13 mouse cellular contexts compared by ENCODE assay signal in genomic region chr5:136449801-136450200, GRCm38 (mm10).
DNase-seq lines count a peak whose midpoint lies in the region; ATAC-seq lines count a peak whose summit lies in the region.
"Had no signal": no experiment of that assay in that cellular context is flagged by ENCODE, and none has a peak within 500 bp of the region (broad histone marks: within the 10 kb centered on the region; RNA-seq: fewer than 3 reads in every experiment).

No protein-coding gene starts in this region.

- H3K4me2 ChIP-seq in forebrain, embryonic 14.5 days (ENCODE audit: low read length): no peak overlapping the region
- no peak overlapping the region for H3K4me2 ChIP-seq in midbrain, embryonic 16.5 days (ENCODE audit: low read length)

- H3K4me1 ChIP-seq in forebrain, embryonic 14.5 days (ENCODE audit: control insufficient read depth, insufficient read depth, low read length): no peaks in the 10 kb centered on the region
- no peaks in the 10 kb centered on the region for H3K4me1 ChIP-seq in midbrain, embryonic 16.5 days (ENCODE audit: control insufficient read depth, insufficient read depth, low read length)

- H3K9me3 ChIP-seq in forebrain, embryonic 14.5 days (replicated peaks; ENCODE audit: control insufficient read depth, low read length): no peaks in the 10 kb centered on the region
- no peaks in the 10 kb centered on the region for H3K9me3 ChIP-seq in midbrain, embryonic 16.5 days (replicated peaks; ENCODE audit: control insufficient read depth, low read length, poor library complexity, severe bottlenecking)

- no peaks in the 10 kb centered on the region for H3K36me3 ChIP-seq in forebrain, embryonic 14.5 days (ENCODE audit: control insufficient read depth, insufficient read depth, low read length)
- H3K36me3 ChIP-seq in midbrain, embryonic 16.5 days (ENCODE audit: control insufficient read depth, insufficient read depth, low read length): no peaks in the 10 kb centered on the region

- H3K27me3 ChIP-seq in forebrain, embryonic 14.5 days (replicated peaks; ENCODE audit: control insufficient read depth, insufficient read depth, low read length): no peaks in the 10 kb centered on the region
- H3K27me3 ChIP-seq in midbrain, embryonic 16.5 days (ENCODE audit: control insufficient read depth, insufficient read depth, low read depth, low read length): no peaks in the 10 kb centered on the region

- H3K9ac ChIP-seq in forebrain, embryonic 14.5 days (ENCODE audit: low read length): no peak overlapping the region
- H3K9ac ChIP-seq in midbrain, embryonic 16.5 days (ENCODE audit: low read depth, low read length): no peak overlapping the region

- H3K4me3 ChIP-seq in forebrain, embryonic 14.5 days (ENCODE audit: low read depth, low read length): no peak overlapping the region
- no peak overlapping the region for H3K4me3 ChIP-seq in midbrain, embryonic 16.5 days (ENCODE audit: low read depth, low read length)
- H3K4me3 ChIP-seq: left cerebral cortex, adult 2 months had no signal

- no peak overlapping the region for H3K27ac ChIP-seq in forebrain, embryonic 14.5 days (ENCODE audit: low read depth, low read length)
- H3K27ac ChIP-seq in midbrain, embryonic 16.5 days (ENCODE audit: low read length): no peak overlapping the region
- H3K27ac ChIP-seq: left cerebral cortex, adult 2 months had no signal

- DNase-seq in spleen, postnatal 36 days (ENCODE audit: low spot score in 2 of 2): peak; percentile 71 to 80
- DNase-seq in spleen, adult 12 weeks (ENCODE audit: low spot score): no peak
- DNase-seq in naive thymus-derived CD4-positive, alpha-beta T cell, adult 2 months (ENCODE audit: low read depth): peak; percentile 55
- no peak for DNase-seq in forebrain, embryonic 14.5 days (ENCODE audit: low spot score)
- DNase-seq in left cerebral cortex, adult 18-20 months (ENCODE audit: low spot score in 2 of 2): no peak
- DNase-seq in urinary bladder, adult 2 months (ENCODE audit: low spot score): no peak
- DNase-seq: adrenal gland, postnatal 25 days; heart, postnatal 10 days; kidney, adult 11 months; kidney, postnatal 4 days had no signal

- ATAC-seq in hematopoietic stem cell, adult 5-6 weeks (replicated peaks in 1 of 2; ENCODE audit: insufficient read depth in 1 of 2, low FRiP score in 2 of 2, low TSS enrichment in 1 of 2, low read depth in 1 of 2, poor library complexity in 2 of 2, severe bottlenecking in 2 of 2): peak; percentile 78 to 79
- ATAC-seq in forebrain, embryonic 14.5 days: no peak
- no peak for ATAC-seq in midbrain, embryonic 16.5 days

Comparison
In these comparisons a context has a peak if more than half of its experiments do, and no peak if none do; other contexts are left out.
1. DNase-seq: peak in spleen, postnatal 36 days (2 of 2) and naive thymus-derived CD4-positive, alpha-beta T cell, adult 2 months (single experiment); none in spleen, adult 12 weeks (single experiment), forebrain, embryonic 14.5 days (single experiment), left cerebral cortex, adult 18-20 months (0 of 2) and urinary bladder, adult 2 months (single experiment).
2. ATAC-seq: peak in hematopoietic stem cell, adult 5-6 weeks (2 of 2); none in forebrain, embryonic 14.5 days (single experiment) and midbrain, embryonic 16.5 days (single experiment).